Mouse (Mus musculus) spleen, embryonic (tissue): ENCODE measurements around the gene Fam107b.

Source experiments
- CTCF ChIA-PET: fragments of 350-600 bp; sonication (Branson Sonifier 250); formaldehyde crosslinking; loops from one replicate; lab custom pipeline; 2022; lab: Charles Lee

Gene Fam107b

DNA sequence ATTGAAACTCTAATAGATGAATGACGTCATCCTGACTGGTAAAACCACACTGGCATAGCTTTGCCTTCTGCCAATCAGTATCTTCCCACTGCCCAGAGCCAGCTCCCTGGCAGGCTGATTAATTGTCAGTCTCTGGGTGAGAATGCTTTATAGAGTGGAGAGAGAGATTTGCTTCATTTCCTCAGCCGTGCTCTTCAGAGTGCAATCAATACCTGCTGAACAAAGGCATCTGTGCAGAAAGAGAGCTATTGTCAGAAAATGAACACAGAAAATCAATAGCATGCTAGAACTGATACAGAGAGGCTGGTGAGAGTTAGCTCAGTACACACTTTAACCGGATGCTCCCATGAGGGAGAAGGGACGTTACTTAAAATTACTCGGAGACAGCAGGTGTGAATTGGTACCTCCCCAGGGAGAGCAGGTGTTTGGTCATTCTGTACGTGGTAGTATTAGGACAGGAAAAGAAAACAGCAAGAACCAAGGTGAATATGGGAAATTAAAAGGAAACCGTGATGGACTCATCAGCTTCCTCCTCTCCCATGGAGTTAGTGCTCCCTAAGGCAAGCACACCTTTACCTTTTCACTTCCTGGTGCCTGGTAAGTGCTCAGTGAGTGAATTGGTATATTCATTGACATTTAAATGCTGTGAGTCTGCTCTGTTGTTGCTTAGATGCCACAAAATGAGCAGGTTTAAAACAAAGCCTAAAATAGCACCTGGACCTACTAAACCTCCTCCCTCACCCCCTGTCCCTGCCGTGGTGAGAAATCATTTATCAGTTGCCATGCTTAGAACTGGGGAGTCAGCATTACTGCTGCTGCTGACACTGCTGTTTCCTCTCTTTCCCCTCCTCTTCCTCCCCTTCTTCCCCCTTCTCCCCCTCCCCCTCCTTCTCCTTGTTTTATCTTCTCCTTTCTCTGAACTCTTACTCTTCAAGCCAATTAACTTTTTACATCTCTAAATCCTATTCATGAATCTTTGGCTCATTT, 38.9 kb downstream of the Fam107b start:
- CTCF ChIA-PET: no interaction called here

DNA sequence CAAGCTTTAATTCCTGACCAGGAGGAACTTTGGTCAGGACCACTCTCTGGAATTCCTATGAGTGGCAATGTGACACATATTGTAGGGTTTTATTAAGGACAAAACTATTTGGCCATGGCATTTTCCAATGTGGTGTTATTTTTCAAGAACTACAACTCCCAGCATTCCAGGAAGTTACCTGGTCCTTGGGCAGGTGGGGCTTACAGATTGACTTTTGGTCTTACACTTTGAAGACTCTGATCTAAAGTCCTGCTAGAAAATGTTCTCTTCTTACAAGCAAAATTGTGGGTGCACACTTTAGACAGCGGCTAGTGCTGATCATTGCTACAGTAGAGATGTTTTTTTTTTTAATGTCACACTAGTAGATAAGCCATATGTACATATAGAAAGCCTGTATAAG, 48.2 kb downstream of the Fam107b start:
- CTCF ChIA-PET: no interaction called here

DNA sequence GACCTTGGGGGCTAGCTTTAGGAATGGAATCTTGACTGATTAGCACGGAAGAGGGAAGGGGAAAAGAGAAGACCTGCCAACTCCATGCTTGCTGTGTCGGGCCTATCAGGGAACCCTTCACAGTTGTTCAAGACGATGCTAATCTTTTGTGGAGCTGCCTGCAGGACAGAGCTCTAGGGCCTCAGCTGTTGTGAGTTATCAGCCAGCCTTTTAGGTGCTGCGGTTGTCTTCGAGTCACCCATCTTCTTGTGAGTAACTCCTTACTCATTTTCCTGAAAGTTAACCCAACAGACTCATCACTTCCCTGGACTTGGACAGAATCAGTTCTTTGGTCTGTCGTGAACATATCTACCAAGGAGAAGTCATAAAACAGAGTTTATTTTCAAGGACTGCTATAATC, 51.3 kb downstream of the Fam107b start:
- CTCF ChIA-PET: no interaction called here

DNA sequence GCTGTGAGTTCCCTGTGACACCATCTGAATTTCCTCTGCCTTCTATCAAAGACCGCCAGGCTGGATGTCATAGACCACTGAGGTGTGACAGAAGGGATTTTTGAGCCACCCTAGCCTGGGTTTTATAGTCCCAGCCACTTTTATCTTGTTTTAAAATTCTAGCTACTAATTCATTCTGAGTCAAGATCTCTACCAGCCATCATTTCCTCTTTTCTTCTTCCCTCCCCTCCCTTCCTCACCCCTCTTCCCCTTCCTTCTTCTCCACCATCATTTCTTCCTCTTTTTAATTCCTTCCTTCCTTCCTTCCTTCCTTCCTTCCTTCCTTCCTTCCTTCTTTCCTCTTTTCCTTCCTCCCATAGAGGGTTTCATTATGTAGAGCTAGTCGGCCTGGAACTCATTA, 51.9 kb downstream of the Fam107b start:
- CTCF ChIA-PET: interaction anchor here (0.7 kb wide), 1 partner anchor 31 kb away, joined by 17 read pairs; no protein-coding TSS in a partner anchor

DNA sequence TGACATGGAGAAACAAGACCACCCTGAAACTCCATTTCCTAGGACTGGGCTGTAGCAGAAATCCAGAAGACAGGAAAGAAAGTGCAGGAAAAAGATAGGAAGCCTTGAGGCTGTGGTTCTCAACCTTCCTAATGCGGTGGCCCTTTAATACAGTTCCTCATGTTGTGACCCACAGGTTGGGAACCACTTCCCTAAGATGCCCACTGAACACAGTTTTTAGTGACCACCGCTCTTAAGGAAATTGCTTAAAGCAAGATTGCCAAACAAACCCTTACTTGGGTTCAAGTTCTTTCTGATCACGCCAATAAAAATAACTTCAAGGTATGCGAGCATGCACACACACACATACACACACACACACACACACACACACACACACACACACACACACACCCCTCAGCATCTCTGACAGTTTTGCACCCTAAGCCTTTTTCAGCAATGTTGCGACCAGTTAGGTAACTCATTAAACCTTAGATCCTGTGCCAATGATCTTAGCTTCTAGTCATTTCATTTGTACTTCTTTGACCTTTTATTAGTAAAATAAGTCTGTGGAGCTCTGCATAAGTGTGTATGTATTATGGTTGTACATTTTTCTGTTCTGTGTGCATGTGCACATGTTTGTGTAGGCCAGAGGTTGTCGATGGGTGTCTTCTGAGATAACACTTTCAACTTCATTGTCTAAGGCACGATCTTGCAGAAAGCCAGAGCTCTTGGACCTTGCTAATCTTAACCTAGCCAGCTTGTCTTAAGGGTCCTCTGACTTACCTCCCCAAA, 53.1 kb downstream of the Fam107b start:
- CTCF ChIA-PET: no interaction called here

DNA sequence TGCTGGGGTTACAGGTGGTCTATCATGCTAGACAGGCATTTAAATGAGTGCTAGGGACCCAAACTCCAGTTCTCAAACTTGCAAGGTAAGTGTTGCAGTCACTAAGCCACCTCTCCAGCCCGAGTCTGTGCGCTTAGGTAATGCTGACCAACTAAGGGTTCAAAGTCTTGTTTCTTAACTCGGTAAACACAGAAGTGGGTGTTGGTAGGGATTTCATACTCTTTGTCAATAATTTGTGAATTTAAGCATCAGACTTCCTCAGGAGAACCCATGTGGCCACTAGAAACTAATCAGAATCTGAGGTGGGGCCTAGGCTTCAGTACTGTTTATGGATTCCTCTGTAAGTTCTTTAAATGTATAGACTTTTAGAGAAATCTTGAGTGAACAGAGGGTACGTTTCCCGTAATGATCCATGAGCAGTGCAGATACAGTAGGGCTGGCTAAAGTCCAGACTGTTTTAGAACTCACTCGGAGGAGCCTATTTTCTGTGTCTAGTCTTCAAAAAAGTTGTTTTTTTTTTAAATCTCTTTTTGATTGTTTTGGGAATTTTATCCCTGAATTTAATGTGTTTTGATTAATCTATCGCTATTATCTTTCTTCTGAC, 53.8 kb downstream of the Fam107b start:
- CTCF ChIA-PET: no interaction called here

DNA sequence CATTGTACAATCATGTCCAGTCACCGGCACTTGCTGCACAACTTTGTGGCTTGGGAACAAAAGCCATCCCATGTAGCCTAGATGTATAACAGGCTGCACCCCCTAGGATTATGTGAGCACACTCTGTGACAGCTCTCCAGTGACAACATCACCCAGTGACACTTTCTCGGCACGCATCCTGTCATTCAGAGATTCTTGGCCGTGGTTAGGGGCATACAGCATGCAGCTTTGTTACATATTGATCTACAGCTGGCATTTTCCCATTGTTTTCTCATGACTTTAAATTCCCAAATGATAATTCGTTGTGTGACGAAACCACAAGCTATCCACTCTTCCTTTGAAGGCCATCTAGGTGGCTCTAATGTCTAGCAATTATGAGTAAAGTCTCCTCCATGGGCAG, 58.8 kb downstream of the Fam107b start:
- CTCF ChIA-PET: no interaction called here

DNA sequence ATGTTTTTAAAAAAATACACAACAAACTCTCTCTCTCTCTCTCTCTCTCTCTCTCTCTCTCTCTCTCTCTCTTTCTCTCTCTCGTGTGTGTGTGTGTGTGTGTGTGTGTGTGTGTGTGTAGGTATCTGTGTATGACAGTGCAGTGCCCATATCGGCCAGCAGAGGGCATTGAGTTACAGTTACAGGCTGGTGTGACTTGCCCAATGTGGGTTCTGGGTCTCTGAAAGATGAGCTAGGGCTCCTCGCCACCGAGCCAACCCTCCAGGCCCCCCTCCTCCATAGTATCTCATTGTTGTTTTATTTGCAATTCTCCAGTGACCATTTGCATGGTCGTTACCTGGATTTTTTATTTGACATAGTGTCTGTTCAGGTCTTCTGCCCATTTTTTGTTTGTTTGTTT, 59.5 kb downstream of the Fam107b start:
- CTCF ChIA-PET: no interaction called here

DNA sequence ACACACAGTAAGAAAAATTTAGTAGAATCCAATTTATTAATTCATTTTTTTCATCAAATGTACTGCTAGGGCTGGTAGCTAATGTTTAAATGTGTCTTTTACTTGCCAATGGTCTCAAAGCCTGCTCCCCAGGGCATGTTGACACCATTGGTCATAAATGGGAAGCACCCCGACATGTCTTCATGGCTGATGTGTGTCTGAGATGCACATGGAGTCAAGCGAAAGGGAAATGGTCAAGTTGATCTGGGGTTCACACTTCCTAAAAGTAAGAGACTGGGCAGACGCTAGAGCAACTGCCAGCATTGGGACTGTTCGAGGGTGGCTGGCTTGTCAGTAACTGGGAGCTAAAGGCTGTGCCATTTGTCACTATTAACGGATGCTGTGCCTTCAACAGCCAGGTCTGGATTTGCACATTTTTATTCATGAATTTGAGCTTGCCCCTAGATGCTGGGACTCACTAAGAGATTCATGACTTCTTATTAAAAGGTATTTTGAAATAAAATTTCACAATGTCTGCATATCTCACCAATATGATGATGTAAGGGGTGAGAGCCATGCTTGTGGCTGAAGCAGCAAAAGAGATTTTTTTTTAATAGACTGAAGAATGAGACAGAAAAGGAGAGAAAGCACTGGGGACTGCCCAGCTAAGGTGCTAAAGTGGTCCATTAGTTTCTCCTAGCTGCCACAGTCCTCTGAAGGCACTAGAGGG, 60.6 kb downstream of the Fam107b start:
- CTCF ChIA-PET: no interaction called here

DNA sequence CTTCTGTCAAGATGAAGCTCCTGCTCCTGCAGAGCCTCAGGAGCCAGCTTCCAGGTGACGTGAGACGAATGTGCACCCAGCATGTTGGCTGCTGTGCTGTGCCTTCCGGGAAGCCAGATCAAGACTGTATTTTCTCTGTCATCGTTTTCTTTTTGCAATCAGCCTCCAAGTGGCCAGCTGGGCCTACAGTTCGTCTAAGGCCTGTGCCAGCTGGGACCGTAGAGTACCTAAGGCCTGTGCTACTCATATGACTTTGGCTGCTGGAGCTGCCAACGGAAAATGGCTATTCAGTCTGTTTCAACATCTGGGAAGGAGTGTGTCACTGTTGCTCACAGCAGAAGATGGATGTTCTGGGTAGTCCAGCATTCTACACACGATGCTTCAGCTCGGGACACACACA, 62.8 kb downstream of the Fam107b start:
- CTCF ChIA-PET: no interaction called here

DNA sequence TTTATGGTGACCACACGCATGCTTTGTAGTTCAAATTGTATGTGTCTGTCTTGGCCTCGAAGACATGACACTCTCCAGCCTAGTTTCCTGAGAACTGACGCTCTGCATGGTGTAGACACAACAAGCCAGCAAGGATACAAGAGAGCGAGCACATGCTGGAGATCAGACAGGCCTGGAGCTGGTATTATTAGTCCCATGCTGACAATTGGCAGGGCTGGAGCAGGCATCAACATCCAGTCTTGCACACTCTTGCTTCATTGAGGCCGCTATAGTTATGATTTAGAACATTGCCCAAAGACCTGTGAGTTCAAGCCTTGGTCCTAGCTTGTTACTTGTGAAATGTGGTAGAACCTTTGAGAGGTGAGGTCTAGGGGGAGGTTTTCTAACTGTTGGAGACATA, 66.5 kb downstream of the Fam107b start:
- CTCF ChIA-PET: interaction anchor here (0.6 kb wide), 1 partner anchor 90 kb away, joined by 3 read pairs; no protein-coding TSS in a partner anchor

DNA sequence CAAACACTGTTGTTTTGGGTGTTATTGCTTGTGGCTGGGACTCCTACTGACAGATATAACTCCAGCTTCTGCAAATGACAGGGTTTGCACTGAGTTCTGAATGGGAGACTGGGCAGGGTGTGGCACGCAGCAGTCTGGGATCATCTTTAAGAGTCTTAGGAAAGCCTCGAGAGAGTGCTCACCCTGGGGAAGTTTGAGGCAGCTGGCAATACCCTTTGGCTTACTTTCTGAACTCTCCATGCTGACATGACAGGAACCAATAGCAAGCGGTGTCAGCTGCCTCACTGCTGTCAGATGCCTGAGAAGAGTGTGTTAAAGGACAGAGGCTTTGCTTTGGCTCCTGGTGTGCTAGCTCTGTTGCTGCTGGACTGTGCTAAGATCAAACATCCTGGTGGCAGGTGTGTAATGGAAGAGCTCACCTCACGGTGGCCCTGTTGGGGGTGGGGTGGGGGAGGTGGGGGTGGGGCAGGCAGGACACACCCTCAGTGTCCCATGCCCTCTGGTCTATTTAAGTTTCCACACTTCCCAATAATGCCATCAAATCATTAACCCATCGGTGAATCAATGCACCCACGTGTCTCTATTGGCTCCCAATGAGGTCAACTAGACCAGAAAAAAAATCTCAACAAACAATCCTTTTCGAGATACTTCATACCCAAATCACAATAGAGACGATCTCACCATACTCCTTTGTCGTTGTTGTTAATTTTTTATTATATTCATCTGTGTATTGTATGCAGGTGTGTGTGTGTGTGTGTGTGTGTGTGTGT, 70.9 kb downstream of the Fam107b start:
- CTCF ChIA-PET: no interaction called here

DNA sequence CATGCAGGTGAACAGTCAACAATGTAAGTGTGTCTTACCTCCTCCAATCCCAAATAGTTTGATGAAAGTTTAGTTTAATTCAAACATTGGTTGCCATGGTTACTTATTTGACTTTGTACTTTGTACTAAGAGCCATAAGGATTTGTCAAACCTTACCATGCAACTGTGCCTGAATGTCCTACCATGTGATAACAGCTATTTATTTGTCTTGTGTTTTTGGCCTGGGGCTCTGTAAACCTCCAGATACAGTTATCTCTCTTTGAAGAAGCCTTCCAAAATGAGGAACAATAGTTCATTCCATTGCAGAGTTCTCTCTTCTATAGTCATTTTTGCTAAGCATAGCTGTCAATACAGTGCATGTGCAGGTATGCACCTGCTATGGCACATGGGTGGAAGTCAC, 72.7 kb downstream of the Fam107b start:
- CTCF ChIA-PET: interaction anchor here (0.7 kb wide), 1 partner anchor 551 kb away, joined by 3 read pairs; no protein-coding TSS in a partner anchor

DNA sequence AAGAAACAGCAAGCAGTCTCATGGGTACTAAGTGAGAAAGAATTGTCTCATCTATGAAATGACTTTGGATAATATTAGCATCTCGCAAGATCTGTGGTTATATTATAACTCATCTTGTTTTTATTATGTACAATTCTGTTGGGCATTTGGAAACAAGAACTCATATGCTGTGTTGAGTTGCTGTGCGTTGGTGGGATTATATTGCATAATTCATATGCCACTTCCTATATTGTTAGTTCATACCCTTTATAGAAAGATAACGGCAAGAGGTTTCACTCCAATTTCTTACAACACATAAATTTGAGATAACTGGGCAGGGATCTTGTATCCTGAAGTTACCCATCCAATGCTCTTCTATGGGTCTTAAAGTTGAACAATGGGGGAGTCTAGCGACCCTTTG, 75.5 kb downstream of the Fam107b start:
- CTCF ChIA-PET: no interaction called here

DNA sequence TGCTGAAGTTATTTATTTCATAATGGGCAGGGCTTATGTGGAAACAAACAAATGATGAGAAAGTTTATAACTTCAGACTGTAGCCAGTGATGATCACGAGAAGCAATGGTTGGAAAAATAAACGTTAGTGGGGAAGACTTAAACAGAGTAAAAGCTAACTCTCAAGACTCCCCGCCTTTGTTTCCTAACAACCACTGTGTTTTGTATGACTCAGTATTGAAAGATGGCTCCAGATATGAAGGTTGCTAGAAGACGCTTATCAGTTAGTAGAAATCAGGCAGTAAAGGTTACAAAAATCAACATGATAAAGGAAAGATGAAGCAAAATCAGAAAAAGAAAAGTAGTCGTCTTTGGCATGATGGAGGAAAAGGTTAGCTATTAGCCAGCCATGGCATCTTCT, 78.9 kb downstream of the Fam107b start:
- CTCF ChIA-PET: no interaction called here

DNA sequence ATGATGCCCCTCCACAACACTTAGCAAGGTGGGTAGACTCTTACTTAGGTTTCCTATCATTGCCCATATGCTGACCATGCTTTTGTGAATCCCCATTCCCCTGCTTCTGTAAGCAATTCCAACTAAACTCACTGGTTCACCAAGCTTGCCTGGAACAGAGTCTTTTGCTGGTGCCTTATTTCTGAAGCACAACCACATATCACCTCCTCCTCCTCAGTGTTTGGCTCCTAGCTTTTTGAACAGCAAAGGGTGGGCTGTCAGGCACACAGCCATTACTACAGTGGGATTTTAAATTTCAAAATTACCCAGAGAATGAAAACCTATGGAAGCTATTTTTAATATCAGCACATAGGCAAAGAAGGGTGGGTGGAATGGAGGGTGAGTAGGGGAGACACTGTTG, 84.3 kb downstream of the Fam107b start:
- CTCF ChIA-PET: interaction anchor here (0.6 kb wide), 1 partner anchor 188 kb away, joined by 5 read pairs; no protein-coding TSS in a partner anchor

DNA sequence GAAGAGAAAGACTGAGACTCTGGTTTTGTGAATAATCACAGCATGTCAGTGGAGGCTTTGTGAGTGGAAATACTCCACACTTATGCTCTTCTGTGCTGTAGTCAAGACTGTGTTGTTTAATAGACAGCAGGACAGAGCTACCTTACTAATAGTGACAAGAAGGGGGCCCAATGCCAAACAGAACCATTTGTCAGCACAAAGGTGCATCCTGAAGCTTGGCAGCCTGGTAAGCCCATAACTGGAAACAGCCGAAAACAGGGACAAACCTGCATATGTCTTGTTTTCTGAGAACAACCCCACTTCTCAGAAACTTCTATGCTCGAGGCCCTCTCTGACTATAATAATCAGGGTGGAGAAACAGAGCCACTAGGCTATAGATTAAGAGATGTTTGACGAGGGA, 85.8 kb downstream of the Fam107b start:
- CTCF ChIA-PET: interaction anchor here (0.6 kb wide), 1 partner anchor 36 kb away, joined by 4 read pairs; no protein-coding TSS in a partner anchor

DNA sequence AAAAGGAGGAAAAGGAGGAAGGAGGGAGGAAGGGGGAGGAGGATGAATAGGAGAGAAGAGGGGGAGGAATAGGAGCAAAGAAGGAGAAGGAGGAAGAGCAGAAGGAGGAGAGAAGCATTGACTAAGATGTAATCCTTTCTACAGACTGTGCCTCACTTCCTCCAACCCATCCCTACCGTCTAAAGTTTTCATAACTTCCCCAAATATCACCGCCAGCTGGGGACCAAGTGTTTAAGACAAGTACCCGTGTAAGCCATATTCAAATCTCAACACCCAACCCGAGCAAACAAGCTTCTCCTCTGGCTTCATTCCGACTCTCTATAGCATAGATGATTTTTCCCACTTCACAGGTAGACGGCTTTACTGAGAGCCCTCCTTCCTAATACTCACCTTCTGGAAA, 86.5 kb downstream of the Fam107b start:
- CTCF ChIA-PET: no interaction called here

DNA sequence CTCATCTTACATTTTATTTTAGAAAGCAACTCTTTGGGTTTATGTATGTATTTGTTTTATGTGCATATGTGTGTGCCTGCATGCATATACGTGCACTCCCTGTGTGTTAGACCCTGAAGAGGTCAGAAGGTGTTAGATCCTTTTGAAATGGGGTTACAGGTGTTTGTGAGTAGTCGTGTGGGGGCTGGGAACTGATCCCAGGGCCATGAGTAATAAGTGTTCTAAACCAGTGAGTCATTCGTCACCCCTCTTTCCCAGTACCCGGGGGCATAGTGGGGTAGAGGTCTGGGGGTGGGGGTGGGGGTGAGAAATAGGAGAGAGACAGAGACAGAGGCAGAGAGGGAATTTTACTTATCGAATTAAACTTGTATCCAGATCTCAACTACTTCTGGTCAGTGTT, 87.1 kb downstream of the Fam107b start:
- CTCF ChIA-PET: interaction anchor here (0.9 kb wide), 1 partner anchor 80 kb away, joined by 3 read pairs; no protein-coding TSS in a partner anchor
